Mouse (Mus musculus): ENCODE data around the gene Paqr3. TPM values are rescaled to one million over a fixed set of nuclear protein-coding genes. Genes with fewer than 3 reads are reported as not detected.
A peak's percentile ranks its signal among the peaks of the same experiment; 100 is the strongest.

The Paqr3 gene
- polyA plus RNA-seq, 1 experiment from 2014 or later, result 3.6 TPM

DNA sequence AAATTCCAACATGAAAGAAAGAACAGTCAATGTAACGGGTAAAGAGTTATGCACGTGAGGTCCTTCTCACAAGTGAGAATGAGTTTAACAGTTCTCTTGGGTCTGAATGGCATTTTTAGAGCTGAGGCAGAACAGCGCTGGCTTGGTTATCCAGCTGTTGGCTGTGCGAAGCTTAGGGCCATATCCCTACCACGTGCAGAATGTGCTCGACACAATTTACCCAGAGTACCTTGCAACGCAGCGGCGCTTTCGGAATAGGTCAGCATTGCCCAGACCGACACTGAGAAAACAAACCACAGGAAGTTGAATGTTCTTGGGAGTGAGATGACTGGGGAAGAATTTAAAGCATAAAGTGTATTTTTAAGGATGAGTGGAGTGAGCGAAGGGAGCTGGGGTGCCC, 13.6 kb upstream of the Paqr3 start:
- ATAC-seq (replicated peaks; ENCODE audit: low FRiP score, low TSS enrichment, low read depth) (no peak), DNase-seq (ENCODE audit: low spot score) (no peak)
- H3K4me3 ChIP-seq (ENCODE audit: low read depth, low read length), result no peak overlapping the region
- H3K4me2 ChIP-seq (ENCODE audit: low read length), result no peak overlapping the region
- no peaks in the 10 kb centered on the region for H3K9me3 ChIP-seq (ENCODE audit: control insufficient read depth, low read length)
- H3K27ac ChIP-seq (ENCODE audit: low read depth), result no peak overlapping the region
- WGBS, result 80% methylated on average over 12 of the region's 12 CpGs
- no peaks in the 10 kb centered on the region for H3K36me3 ChIP-seq (ENCODE audit: control insufficient read depth, insufficient read depth, low read length)
- no peaks in the 10 kb centered on the region for H3K27me3 ChIP-seq (replicated peaks; ENCODE audit: control insufficient read depth, insufficient read depth, low read length)
- no peak overlapping the region for H3K9ac ChIP-seq (ENCODE audit: low read length)
- H3K4me1 ChIP-seq (replicated peaks; ENCODE audit: control insufficient read depth, insufficient read depth, low read length), result no peaks in the 10 kb centered on the region

DNA sequence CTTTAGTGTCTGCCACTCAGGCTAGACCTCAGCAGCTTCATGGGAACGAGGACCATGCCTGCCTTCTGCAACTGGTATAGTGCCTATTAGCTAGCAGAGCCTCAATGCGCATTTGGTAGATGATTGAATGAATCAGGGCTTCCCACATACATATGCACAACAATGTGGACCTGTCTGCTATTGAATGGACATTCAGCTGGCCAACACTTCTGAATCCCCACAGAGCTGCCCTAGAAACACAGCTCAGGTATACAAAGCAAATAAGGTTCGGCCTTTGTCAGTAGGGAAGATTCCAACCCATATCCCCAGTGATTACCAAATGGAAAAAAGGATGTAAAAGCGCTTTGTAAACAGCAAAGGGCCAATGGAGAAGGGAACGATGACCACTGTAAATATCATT, 699 bp downstream of the Paqr3 start:
- no peaks in the 10 kb centered on the region for H3K9me3 ChIP-seq (ENCODE audit: control insufficient read depth, low read length)
- peaks cover 9% of the 10 kb centered on the region; the same call in 1 of the 2 replicates for H3K4me1 ChIP-seq (replicated peaks; ENCODE audit: control insufficient read depth, insufficient read depth, low read length)
- WGBS, result 21% methylated on average over 5 of the region's 5 CpGs
- H3K27ac ChIP-seq (ENCODE audit: low read depth), result no peak overlapping the region
- peak overlapping the region; percentile 68 for H3K4me2 ChIP-seq (ENCODE audit: low read length)
- H3K27me3 ChIP-seq (replicated peaks; ENCODE audit: control insufficient read depth, insufficient read depth, low read length), result no peaks in the 10 kb centered on the region
- peak overlapping the region; percentile 59 for H3K4me3 ChIP-seq (ENCODE audit: low read depth, low read length)
- no peak for ATAC-seq (replicated peaks; ENCODE audit: low FRiP score, low TSS enrichment, low read depth)
- H3K36me3 ChIP-seq (ENCODE audit: control insufficient read depth, insufficient read depth, low read length), result no peaks in the 10 kb centered on the region
- peak overlapping the region; percentile 48; the same call in 1 of the 2 replicates for H3K9ac ChIP-seq (ENCODE audit: low read length)
- no peak for DNase-seq (ENCODE audit: low spot score)

DNA sequence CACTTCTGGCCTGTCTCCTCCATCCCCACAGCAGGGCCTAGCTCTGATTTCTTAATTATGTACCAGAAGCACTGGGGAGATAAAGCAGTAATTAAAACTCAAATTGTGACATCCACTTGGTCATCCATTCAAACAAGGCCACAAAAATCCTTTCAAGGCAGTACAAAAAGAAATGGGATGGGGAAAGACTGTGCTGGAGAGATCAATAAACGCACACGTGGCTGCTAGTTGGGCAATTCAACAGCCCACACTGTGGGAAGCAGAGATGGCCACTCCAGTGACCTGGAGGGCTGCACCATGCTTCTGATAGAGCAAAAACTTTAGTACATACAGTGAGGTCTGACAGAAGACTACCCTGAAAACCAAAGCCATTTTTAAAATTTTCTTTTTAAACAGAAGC, 1.3 kb downstream of the Paqr3 start:
- ATAC-seq (replicated peaks; ENCODE audit: low FRiP score, low TSS enrichment, low read depth) (no peak), DNase-seq (ENCODE audit: low spot score) (no peak)
- WGBS, result 47% methylated on average over 2 of the region's 2 CpGs
- Histone ChIP-seq H3K9me3 (ENCODE audit: control insufficient read depth, low read length) (no peaks in the 10 kb centered on the region), H3K9ac (ENCODE audit: low read length) (no peak overlapping the region), H3K36me3 (ENCODE audit: control insufficient read depth, insufficient read depth, low read length) (no peaks in the 10 kb centered on the region), H3K4me1 (replicated peaks; ENCODE audit: control insufficient read depth, insufficient read depth, low read length) (peaks cover 9% of the 10 kb centered on the region; the same call in 1 of the 2 replicates), H3K27me3 (replicated peaks; ENCODE audit: control insufficient read depth, insufficient read depth, low read length) (no peaks in the 10 kb centered on the region), H3K27ac (ENCODE audit: low read depth) (no peak overlapping the region), H3K4me3 (ENCODE audit: low read depth, low read length) (0 out of 2 replicates have a peak overlapping the region, but pooled peaks have one; percentile 59), H3K4me2 (ENCODE audit: low read length) (peak overlapping the region; percentile 68; the same call in 1 of the 2 replicates)

GRCm38 (mm10) chr5:97108333-97108732, 3.1 kb downstream of the Paqr3 start:
- ATAC-seq (replicated peaks; ENCODE audit: low FRiP score, low TSS enrichment, low read depth), result no peak
- Histone ChIP-seq H3K9me3 (ENCODE audit: control insufficient read depth, low read length) (no peaks in the 10 kb centered on the region), H3K4me3 (ENCODE audit: low read depth, low read length) (no peak overlapping the region), H3K4me2 (ENCODE audit: low read length) (no peak overlapping the region), H3K27me3 (replicated peaks; ENCODE audit: control insufficient read depth, insufficient read depth, low read length) (no peaks in the 10 kb centered on the region), H3K27ac (ENCODE audit: low read depth) (no peak overlapping the region), H3K9ac (ENCODE audit: low read length) (no peak overlapping the region), H3K36me3 (ENCODE audit: control insufficient read depth, insufficient read depth, low read length) (no peaks in the 10 kb centered on the region), H3K4me1 (replicated peaks; ENCODE audit: control insufficient read depth, insufficient read depth, low read length) (peaks cover 9% of the 10 kb centered on the region; the same call in 1 of the 2 replicates)
- DNase-seq (ENCODE audit: low spot score), result no peak
- 87% methylated on average over 5 of the region's 5 CpGs for WGBS

- Histone ChIP-seq H3K4me1 (replicated peaks; ENCODE audit: control insufficient read depth, insufficient read depth, low read length) (no peaks in the 10 kb centered on the region), H3K9ac (ENCODE audit: low read length) (no peak overlapping the region), H3K4me2 (ENCODE audit: low read length) (no peak overlapping the region), H3K36me3 (ENCODE audit: control insufficient read depth, insufficient read depth, low read length) (no peaks in the 10 kb centered on the region; the same call in 1 of the 2 replicates), H3K9me3 (ENCODE audit: control insufficient read depth, low read length) (no peaks in the 10 kb centered on the region), H3K4me3 (ENCODE audit: low read depth, low read length) (no peak overlapping the region), H3K27ac (ENCODE audit: low read depth) (no peak overlapping the region), H3K27me3 (replicated peaks; ENCODE audit: control insufficient read depth, insufficient read depth, low read length) (no peaks in the 10 kb centered on the region)
- ATAC-seq (replicated peaks; ENCODE audit: low FRiP score, low TSS enrichment, low read depth) (no peak), DNase-seq (ENCODE audit: low spot score) (no peak)
- 89% methylated on average over 8 of the region's 8 CpGs for WGBS
Measured at GRCm38 (mm10) chr5:97099954-97100353, 11.4 kb downstream of the Paqr3 start.

GRCm38 (mm10) chr5:97097631-97098041, 13.8 kb downstream of the Paqr3 start:
- no peaks in the 10 kb centered on the region; the same call in 1 of the 2 replicates for H3K36me3 ChIP-seq (ENCODE audit: control insufficient read depth, insufficient read depth, low read length)
- no peak for DNase-seq (ENCODE audit: low spot score)
- WGBS, result 61% methylated on average over 9 of the region's 9 CpGs
- no peak overlapping the region for H3K4me2 ChIP-seq (ENCODE audit: low read length)
- H3K4me1 ChIP-seq (replicated peaks; ENCODE audit: control insufficient read depth, insufficient read depth, low read length), result no peaks in the 10 kb centered on the region
- H3K4me3 ChIP-seq (ENCODE audit: low read depth, low read length), result no peak overlapping the region
- no peak overlapping the region for H3K9ac ChIP-seq (ENCODE audit: low read length)
- no peaks in the 10 kb centered on the region for H3K27me3 ChIP-seq (replicated peaks; ENCODE audit: control insufficient read depth, insufficient read depth, low read length)
- no peaks in the 10 kb centered on the region for H3K9me3 ChIP-seq (ENCODE audit: control insufficient read depth, low read length)
- H3K27ac ChIP-seq (ENCODE audit: low read depth), result no peak overlapping the region
- 0 out of 2 replicates have a peak, but pooled peaks have one; percentile 32 for ATAC-seq (replicated peaks; ENCODE audit: low FRiP score, low TSS enrichment, low read depth)

GRCm38 (mm10) chr5:97095335-97095734, 16.1 kb downstream of the Paqr3 start:
- Histone ChIP-seq H3K36me3 (ENCODE audit: control insufficient read depth, insufficient read depth, low read length) (no peaks in the 10 kb centered on the region; the same call in 1 of the 2 replicates), H3K9me3 (ENCODE audit: control insufficient read depth, low read length) (no peaks in the 10 kb centered on the region), H3K4me2 (ENCODE audit: low read length) (no peak overlapping the region), H3K27me3 (replicated peaks; ENCODE audit: control insufficient read depth, insufficient read depth, low read length) (no peaks in the 10 kb centered on the region), H3K27ac (ENCODE audit: low read depth) (no peak overlapping the region), H3K9ac (ENCODE audit: low read length) (no peak overlapping the region), H3K4me3 (ENCODE audit: low read depth, low read length) (no peak overlapping the region), H3K4me1 (replicated peaks; ENCODE audit: control insufficient read depth, insufficient read depth, low read length) (no peaks in the 10 kb centered on the region)
- WGBS, result 55% methylated on average over 12 of the region's 13 CpGs
- ATAC-seq (replicated peaks; ENCODE audit: low FRiP score, low TSS enrichment, low read depth) (no peak), DNase-seq (ENCODE audit: low spot score) (no peak)

DNA sequence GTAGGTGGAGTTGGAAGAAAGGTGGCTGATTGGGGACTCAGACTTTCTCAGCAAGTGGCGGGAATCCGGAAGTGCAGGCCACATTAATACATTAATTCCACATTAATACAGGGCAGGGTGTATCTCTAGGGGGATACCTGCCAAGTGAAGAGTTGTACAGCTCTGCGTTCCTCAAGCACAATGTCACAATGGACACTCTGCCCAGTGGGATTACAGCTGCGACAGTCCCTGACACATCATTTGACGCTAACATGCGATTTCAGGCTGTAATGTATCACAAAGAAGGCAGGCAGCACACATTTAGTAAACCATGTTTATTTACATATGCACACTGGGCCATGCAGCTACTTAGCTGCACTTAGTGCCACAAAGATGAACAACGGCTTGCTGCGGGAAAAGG, 18.4 kb downstream of the Paqr3 start:
- WGBS, result 65% methylated on average over 8 of the region's 8 CpGs
- Histone ChIP-seq H3K36me3 (ENCODE audit: control insufficient read depth, insufficient read depth, low read length) (peaks cover 3% of the 10 kb centered on the region), H3K9ac (ENCODE audit: low read length) (no peak overlapping the region), H3K27ac (ENCODE audit: low read depth) (no peak overlapping the region), H3K27me3 (replicated peaks; ENCODE audit: control insufficient read depth, insufficient read depth, low read length) (no peaks in the 10 kb centered on the region), H3K4me1 (replicated peaks; ENCODE audit: control insufficient read depth, insufficient read depth, low read length) (no peaks in the 10 kb centered on the region), H3K4me3 (ENCODE audit: low read depth, low read length) (no peak overlapping the region), H3K9me3 (ENCODE audit: control insufficient read depth, low read length) (no peaks in the 10 kb centered on the region), H3K4me2 (ENCODE audit: low read length) (no peak overlapping the region)
- DNase-seq (ENCODE audit: low spot score), result no peak
- no peak for ATAC-seq (replicated peaks; ENCODE audit: low FRiP score, low TSS enrichment, low read depth)

DNA sequence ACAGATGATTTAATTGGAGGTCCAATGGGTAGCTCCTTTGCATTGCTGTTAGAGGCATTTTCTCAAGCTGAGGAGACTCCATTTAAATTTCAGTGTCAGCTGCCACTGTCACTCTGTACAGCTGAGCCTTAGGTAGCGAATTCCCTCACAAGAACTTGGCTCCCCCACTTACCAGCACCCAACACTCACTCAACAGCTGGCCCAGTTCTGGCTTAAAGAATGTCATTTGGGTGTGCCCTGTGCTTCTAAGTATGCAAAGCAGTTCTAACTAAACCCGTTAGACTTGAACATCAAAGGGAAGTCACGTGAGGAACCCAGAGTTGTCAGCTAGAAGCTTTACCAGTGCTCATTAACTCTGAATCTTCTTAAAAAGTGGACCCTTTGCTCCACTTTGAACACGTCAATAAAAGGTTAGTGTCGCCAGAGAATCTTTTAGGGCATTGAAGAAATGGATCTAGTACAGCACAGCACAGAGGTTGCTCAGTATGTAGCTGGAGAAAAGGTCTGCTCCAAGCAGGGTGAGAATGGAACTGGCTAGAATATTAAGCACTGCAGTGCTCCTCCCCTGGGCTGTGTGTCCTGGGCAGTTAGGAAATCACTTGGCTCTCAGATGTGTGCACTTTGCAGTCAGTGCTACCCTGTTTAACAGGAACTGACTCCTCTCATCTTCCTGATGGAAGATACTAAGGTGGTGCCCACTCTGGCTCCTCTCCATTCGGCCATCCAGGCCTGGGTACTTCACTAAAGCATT, 21.2 kb downstream of the Paqr3 start:
- ATAC-seq (replicated peaks; ENCODE audit: low FRiP score, low TSS enrichment, low read depth) (no peak), DNase-seq (ENCODE audit: low spot score) (no peak)
- Histone ChIP-seq H3K9ac (ENCODE audit: low read length) (no peak overlapping the region), H3K36me3 (ENCODE audit: control insufficient read depth, insufficient read depth, low read length) (peaks cover 21% of the 10 kb centered on the region), H3K9me3 (ENCODE audit: control insufficient read depth, low read length) (no peaks in the 10 kb centered on the region), H3K4me1 (replicated peaks; ENCODE audit: control insufficient read depth, insufficient read depth, low read length) (no peaks in the 10 kb centered on the region), H3K4me2 (ENCODE audit: low read length) (no peak overlapping the region), H3K27me3 (replicated peaks; ENCODE audit: control insufficient read depth, insufficient read depth, low read length) (no peaks in the 10 kb centered on the region), H3K27ac (ENCODE audit: low read depth) (no peak overlapping the region), H3K4me3 (ENCODE audit: low read depth, low read length) (no peak overlapping the region)
- WGBS, result 72% methylated on average over 6 of the region's 6 CpGs

Data from intestine, embryonic 14.5 days (tissue).